Mouse (Mus musculus): ENCODE data around the gene Trmt10a.
"Not testable (repeated sequence)": the region's sequence is repeated elsewhere in the genome, so short reads cannot be mapped to it uniquely, and the experiment has no call there.

The Trmt10a gene

DNA sequence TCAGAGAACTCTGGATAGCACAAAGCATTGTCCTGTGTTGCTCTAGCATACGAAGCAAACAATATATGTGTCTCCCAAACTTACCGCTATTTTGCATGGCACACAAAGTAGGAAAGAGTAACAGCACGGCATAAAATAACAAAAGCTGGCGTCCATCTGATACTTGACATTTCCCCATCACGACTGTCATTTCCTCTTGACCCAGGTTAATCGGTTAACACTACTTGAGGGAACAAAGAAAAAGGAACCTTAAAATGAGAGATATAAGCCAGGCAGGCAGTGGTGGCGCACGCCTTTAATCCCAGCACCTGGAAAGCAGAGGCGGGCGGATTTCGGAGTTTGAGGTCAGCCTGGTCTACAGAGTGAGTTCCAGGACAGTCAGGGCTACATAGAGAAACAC, 9.3 kb upstream of the Trmt10a start:
- no peak for DNase-seq (ENCODE audit: inconsistent ontology term)

- no peak for DNase-seq (ENCODE audit: inconsistent ontology term)
Measured at GRCm38 (mm10) chr3:138134528-138134927, 8.7 kb upstream of the Trmt10a start.

DNA sequence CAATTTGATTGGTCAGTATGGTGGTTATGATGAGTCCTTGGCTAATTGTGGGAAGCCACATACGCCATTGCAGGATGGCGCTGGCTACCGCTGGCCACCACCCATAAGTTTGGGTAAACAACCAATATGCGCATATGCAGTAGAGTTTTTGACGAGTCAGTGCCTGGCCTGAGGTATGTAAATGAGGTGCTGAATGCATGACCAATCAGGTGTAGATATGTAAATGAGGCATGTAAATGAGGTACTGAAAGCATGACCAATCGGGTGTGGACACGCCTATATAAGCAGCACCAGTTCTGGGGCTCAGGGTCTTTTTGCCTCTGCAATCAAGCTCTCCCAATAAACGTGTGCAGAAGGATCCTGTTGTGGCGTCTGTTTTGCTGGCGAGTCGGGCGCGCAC, 5.1 kb upstream of the Trmt10a start:
- DNase-seq (ENCODE audit: inconsistent ontology term) = not testable (repeated sequence)

GRCm38 (mm10) chr3:138139663-138140062, 3.6 kb upstream of the Trmt10a start:
- no peak for DNase-seq (ENCODE audit: inconsistent ontology term)

- DNase-seq (ENCODE audit: inconsistent ontology term) = peak; percentile 60
Measured at GRCm38 (mm10) chr3:138142052-138142732, 1.1 kb upstream of the Trmt10a start.

- no peak for DNase-seq (ENCODE audit: inconsistent ontology term)
Measured at GRCm38 (mm10) chr3:138142733-138143314, 424 bp upstream of the Trmt10a start.

DNA sequence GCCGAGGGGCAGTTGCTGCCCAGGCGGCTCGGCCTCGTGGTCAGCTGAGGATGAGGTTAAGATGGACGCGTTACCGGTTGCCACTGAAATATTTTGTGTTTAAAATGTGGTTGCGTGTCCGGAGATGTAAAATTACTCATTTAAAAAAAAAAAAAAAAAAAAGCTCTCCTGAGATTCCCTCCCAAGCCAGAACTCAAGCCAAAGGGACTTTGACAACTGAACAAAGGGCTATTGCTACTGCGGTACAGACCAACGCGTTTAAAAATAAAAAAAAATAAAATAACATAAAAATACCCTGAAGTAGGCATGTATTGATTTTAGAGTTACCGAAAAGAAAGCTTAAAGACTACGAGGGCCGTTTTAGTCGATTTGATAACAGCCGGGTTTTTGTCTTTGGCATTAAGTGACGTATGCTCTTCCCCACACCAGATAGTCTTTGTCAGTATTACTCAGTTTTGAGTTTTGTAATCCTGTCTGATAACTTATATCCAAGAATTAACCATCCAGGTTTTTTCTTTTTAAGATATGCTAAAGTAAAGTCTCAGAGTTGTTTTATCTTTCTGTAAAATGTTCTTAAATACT, 903 bp downstream of the Trmt10a start:
- no peak for DNase-seq (ENCODE audit: inconsistent ontology term)

DNA sequence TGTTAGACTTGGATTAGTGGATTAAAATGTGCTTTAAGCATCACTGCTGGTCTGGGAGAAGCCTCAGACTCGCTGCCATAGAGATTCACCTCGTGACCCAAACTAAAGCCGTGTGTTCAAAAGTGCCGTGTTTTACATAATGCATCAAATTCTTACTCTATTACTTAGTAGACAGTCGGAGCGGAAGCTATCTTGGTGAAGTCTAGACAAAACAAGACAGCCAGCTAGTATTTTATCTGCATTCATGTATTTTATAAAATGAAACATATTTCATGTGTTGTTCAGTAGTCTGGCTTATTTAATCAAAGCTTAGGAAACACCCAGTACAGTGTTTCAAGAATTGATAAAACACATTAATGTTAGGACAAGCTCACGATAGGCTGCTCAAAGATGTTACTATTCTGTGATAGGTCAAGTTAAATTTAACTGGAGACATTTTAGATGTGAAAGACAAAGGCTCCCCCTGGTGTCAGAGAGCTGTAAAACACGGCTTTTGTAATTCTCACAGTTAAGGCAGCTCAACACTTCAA, 1.5 kb downstream of the Trmt10a start, which contains the start of gene Mttp:
Mttp (minus strand) TSS at position 327 of the 530 bp plus-strand sequence.
- peak; percentile 89 for DNase-seq (ENCODE audit: inconsistent ontology term)

- no peak for DNase-seq (ENCODE audit: inconsistent ontology term)
Measured at GRCm38 (mm10) chr3:138148811-138149210, 5.6 kb downstream of the Trmt10a start.

GRCm38 (mm10) chr3:138155062-138155461, 11.8 kb downstream of the Trmt10a start:
- DNase-seq (ENCODE audit: inconsistent ontology term) = no peak

GRCm38 (mm10) chr3:138156651-138157050, 13.4 kb downstream of the Trmt10a start:
- DNase-seq (ENCODE audit: inconsistent ontology term) = peak; percentile 37

DNA sequence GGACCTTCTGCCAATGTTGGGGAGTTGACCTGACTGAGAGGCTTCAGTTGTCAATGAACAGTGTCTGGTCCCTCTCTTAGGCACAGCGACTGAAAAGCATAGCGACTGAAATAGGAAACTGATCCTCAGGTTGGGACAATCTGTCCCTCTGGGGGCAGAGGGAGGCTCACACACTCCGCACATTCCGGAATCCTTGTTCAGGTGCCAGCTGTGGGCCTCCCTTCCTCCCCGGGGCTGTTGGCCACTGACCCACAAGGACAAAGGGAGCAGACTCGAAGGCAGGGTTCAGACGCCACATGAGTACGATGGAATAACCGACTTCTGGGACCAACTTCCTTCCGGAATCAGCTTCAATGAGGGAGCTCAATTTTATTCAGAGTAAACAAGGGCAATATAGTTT, 18.4 kb downstream of the Trmt10a start:
- DNase-seq (ENCODE audit: inconsistent ontology term) = no peak

DNA sequence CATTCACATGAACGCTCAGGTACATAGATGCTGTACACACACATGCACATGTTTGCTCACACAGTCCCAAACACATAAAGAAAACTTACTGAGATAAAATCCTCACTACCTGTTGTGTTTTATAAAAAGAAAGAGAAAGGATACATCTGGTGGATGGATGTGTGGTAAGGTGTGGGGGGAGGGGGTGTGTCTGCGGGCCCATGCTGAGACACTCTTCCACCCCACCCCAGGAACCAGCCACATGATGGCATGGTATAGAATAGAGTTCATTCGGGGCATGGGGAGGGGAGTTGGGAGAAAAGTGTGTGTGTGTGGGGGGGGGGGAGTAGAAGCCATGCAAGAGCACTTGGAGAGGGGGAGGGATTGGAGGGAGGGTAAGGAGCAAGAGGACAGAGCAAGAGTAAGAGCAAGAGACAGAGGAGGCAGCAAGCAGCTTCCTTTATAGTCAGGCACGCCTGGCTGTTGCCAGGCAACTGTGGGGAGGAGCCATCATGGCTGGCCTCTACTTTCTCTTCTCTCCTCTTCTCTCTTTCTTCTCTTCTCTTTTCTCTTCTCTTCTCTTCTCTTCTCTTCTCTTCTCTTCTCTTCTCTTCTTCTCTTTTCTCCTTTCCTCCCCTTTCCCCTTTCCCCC, 19.4 kb downstream of the Trmt10a start:
- DNase-seq (ENCODE audit: inconsistent ontology term) = no peak

DNA sequence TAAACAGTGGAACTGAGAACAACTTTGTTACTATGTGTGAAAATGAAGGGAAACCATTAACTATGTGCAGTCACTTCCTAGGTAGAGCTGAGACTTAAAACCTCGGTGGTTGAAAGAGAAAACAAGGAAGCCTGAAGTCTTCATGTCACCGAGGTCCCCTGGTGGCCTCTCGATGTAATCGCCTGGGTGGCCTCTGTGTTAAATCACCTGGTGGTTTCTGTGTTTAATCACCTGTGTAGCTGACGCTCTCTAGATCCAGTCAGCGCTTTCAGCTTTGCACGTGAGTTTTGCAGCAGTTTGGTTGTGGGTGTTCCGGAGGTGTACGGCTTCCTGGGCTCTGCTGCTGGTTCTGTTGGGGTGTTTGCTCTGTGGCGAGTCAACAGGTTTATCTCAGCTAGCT, 30.0 kb downstream of the Trmt10a start:
- DNase-seq (ENCODE audit: inconsistent ontology term) = no peak

- DNase-seq (ENCODE audit: inconsistent ontology term) = no peak
Measured at GRCm38 (mm10) chr3:138175551-138175950, 32.3 kb downstream of the Trmt10a start.

DNA sequence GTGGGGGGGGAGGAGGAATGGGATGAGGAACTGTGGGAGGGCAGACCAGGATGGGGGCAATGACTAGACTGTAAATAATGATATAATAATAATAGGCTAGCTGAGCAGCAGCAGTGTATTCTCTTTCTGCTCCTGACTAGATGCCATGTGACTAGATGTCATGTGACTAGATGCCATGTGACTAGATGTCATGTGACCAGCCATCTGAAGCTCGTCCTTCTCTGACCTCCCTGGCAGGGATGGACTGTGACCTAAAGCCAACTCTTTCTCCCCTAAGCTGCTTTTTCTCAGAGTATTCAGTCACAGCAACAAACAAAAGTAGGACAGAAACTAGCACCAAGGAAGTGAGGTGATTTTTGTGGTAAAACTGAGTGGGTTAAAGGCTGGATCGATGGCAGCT, 38.8 kb downstream of the Trmt10a start:
- DNase-seq (ENCODE audit: inconsistent ontology term) = no peak

DNA sequence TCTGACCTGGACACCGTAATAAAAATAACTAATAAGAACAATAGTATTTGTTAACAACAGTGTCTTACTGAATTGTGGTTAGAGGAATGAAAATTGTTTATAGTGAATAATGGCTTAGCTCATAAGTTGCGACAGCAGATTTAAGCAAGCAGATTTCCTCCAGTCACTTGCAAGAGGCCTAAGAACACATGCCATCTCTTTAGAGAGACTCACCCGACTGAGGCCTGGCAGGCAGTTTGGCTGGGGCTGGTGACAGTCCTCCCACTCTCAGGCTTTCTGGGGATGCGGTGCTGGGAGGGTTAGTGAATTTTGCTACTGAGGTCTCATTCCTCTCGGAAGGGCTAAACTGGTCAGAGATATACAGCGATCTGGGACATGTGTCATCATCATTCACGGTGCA, 40.1 kb downstream of the Trmt10a start:
- no peak for DNase-seq (ENCODE audit: inconsistent ontology term)

- DNase-seq (ENCODE audit: inconsistent ontology term) = no peak
Measured at GRCm38 (mm10) chr3:138185290-138185689, 42.0 kb downstream of the Trmt10a start.

DNA sequence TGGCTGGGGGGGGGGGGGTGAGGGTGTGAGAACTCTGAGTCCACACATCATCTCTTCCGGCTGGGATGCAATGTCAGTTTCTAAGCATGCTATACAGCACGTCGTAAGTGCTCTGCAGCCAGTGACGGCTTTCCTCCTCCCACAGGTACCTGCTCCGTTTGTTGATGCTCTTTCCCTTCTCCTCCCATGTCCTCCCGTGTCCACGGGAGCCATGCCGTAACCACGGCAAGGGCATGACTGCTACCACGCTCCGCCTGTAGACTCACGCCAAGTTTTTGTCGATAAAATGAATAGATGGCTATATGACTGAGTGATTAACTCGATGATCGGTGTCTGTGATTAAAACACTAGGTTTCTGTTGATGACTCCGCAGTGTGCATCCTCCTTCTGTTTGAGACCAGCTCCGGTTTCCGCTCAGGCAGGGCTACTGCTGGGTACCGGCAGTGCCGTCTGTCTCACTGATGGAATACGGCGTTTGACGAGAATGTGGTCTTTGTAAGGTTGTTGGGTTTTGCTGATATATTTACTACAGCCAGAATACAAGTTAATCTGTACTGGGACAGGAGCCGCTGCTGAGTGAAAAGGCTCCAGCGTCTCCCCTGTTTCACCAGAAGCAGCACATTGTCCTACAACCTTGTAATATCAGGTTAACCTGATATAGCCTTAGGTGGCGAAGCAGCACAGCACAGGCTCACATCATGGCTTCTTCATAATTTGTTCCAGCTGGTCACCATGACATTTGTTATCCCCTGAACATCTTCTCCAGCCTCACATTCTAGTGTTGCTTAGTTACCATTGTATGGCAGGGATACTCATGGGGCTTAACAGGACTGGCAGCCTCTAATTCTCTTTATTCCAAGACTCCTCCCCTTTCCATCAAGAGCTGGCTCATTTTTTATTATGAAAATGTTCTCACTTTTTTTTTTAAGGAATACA, 43.0 kb downstream of the Trmt10a start:
- DNase-seq (ENCODE audit: inconsistent ontology term) = no peak

DNA sequence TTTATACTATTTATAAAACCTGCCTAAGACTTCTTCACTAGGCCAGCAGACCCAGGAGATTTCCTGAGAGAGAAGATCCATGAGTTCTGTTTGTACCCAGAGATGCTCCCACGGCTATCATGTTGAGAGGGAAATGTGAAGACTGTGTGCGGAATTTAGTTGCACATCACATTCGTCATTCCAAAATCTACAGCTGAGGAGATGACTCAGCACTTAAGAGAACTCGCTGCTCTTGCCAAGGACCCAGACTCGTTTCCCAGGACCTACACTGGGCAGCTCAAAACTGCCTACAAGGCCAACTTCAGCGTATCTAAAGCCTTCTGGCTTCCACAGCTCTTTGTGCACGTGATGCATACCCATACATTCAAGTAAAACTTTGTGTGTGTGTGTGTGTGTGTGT, 49.0 kb downstream of the Trmt10a start:
- DNase-seq (ENCODE audit: inconsistent ontology term) = no peak

GRCm38 (mm10) chr3:138193683-138194302, 50.5 kb downstream of the Trmt10a start, which contains the start of gene 4930579F01Rik:
Gene 4930579F01Rik, minus strand, starts transcription at chr3:138193825.
- DNase-seq (ENCODE audit: inconsistent ontology term) = no peak

Measured in Muller cell, postnatal 12 days (primary cell).